Mouse (Mus musculus) lung, adult 2 months (tissue): Measurements from ENCODE around the gene Erlin1. TPM values are rescaled to one million over a fixed set of nuclear protein-coding genes. Genes with fewer than 3 reads are reported as not detected.
A peak's percentile ranks its signal among the peaks of the same experiment; 100 is the strongest.

Experiments used
- DNase-seq: peaks from one replicate; pipeline ENCODE4 v3.0.0; 2022
- H3K4me1 ChIP-seq: fragments of 200-500 bp; 2 replicates; pipeline ENCODE4 v1.6.1; 2011; ENCODE audit warnings: low read length; ENCODE audit not compliant: control insufficient read depth, insufficient read depth
- H3K4me3 ChIP-seq: fragments of 200-500 bp; replicated peaks from 2 replicates; pipeline ENCODE3; 2011; ENCODE audit warnings: low read depth, mild to moderate bottlenecking, control low read depth, low read length; ENCODE audit errors: extremely low read depth
- CTCF ChIP-seq: fragments of 200-500 bp; IDR thresholded peaks from 2 replicates; pipeline ENCODE4 v1.5.1; 2011; ENCODE audit warnings: mild to moderate bottlenecking, low read length, control low read depth; ENCODE audit not compliant: insufficient read depth
- POLR2A ChIP-seq: fragments of 200-500 bp; IDR thresholded peaks from 2 replicates; pipeline ENCODE4 v1.6.1; 2011; ENCODE audit warnings: low read depth, mild to moderate bottlenecking, control low read depth, low read length, borderline replicate concordance; ENCODE audit errors: extremely low read depth
- WGBS: fragments of 180-500 bp; shearing (Covaris S2); methylation state at CpG from one replicate; pipeline ENCODE4 v1.1.7; 2018; 5-methylcytosine and 5-hydroxymethylcytosine counted together
- polyA plus RNA-seq: library from polyadenylated mRNA; depleted of rRNA; stranded (reverse); fragments of >200 nt; gene quantifications from 2 replicates; pipeline ENCODE4 v1.2.3, GENCODE M21; 2012

Gene Erlin1
- polyA plus RNA-seq, 1 experiment = 7.0 TPM

DNA sequence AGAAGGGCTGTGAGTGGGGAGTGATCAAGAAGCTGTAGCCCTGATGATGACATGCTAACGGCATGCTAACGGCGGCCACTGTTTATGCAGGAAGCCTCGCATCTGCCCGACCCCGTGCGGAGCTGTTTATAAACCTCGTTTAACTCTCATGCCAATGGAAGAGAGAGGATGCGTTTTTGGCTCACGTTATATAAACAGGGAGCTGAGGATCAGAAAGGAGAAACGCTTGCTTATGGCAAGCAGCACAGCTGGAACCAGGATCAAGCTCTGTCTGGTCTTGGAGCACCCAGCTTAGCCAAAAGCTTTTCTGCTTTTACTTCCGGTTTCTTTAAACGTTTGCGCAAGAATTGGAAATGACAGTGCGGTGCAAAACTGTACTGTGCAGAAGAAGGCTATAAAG lies 60.8 kb downstream of the Erlin1 start:
- TF ChIP-seq POLR2A (no peak), CTCF (no peak)
- 26% methylated on average over 15 of the region's 15 CpGs for WGBS
- peak overlapping the region; percentile 40 for H3K4me3 ChIP-seq
- H3K4me1 ChIP-seq = no peaks in the 10 kb centered on the region
- DNase-seq = no peak

GRCm38 (mm10) chr19:44007186-44007585 lies 62.4 kb downstream of the Erlin1 start:
- TF ChIP-seq POLR2A (no peak), CTCF (no peak)
- H3K4me3 ChIP-seq = no peak overlapping the region
- no peaks in the 10 kb centered on the region for H3K4me1 ChIP-seq
- no peak for DNase-seq
- WGBS = 63% methylated on average over 12 of the region's 12 CpGs

DNA sequence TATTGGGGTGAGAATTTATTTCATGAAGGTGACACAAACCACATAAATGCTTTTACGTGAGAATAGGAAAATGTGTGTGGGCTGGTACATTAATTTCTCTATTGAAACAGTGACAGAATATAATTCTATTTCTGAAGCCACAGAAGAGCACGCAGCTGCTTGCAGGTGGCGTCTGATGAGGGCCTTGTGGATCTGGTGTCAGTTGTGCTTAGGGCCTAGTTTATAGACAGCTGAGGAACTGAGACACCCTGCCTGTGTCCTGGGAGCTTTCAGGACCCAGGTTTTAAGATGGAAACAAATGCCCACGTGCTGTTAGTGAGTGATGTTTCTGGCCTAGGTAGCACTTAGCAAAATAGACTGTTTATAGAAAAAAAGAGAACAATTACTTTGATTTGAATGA lies 64.6 kb downstream of the Erlin1 start:
- no peak for TF ChIP-seq POLR2A
- TF ChIP-seq CTCF = no peak
- 66% methylated on average over 4 of the region's 4 CpGs for WGBS
- DNase-seq = no peak

DNA sequence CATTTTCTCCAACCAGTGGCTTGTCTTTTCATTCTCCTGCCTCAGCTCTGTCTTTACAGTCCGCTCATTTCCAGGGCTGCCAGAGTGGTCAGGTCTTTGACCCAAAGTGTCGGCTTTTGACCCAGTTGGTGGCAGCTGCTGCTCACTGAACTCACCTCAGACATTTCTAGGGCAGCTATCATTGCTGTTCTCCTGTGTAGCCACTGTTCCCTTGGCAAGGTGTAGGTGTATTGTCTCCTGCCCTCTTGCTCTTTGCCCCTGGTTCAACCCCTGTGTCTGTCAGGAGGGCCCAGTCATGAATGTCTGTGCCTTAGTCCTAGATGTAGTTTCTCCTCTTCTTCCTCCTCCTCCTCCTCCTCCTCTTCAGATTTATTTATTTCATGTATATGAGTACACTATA lies 65.3 kb downstream of the Erlin1 start:
- no peaks in the 10 kb centered on the region for H3K4me1 ChIP-seq
- H3K4me3 ChIP-seq = no peak overlapping the region
- no peak for TF ChIP-seq POLR2A
- TF ChIP-seq CTCF = no peak
- DNase-seq = no peak
- WGBS = 95% methylated on average over 2 of the region's 2 CpGs

More for the DNA sequence above, 64.6 kb downstream of the Erlin1 start:
- Histone ChIP-seq H3K4me1 (no peaks in the 10 kb centered on the region), H3K4me3 (no peak overlapping the region)

DNA sequence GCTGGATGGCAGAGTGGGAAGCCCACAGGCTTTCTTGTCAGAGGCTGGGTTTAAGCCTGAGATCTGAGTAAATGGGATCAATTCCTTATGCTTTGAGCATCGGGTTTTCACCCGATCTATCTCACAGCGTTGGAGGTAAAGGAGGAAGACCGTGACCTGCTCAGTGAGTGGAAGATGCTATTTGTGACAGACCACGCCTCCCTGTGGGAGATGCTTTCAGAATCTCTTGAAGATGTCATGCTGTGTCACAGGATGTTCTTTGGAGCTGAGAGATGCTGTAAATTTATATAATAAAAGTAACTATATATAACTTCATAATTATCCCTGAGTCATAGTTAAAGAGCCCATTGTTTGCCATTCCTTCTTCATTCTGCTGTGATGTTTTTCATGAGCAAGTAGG lies 68.9 kb downstream of the Erlin1 start:
- WGBS = 79% methylated on average over 5 of the region's 5 CpGs
- TF ChIP-seq POLR2A (no peak), CTCF (no peak)
- H3K4me3 ChIP-seq = no peak overlapping the region
- DNase-seq = no peak
- no peaks in the 10 kb centered on the region for H3K4me1 ChIP-seq

DNA sequence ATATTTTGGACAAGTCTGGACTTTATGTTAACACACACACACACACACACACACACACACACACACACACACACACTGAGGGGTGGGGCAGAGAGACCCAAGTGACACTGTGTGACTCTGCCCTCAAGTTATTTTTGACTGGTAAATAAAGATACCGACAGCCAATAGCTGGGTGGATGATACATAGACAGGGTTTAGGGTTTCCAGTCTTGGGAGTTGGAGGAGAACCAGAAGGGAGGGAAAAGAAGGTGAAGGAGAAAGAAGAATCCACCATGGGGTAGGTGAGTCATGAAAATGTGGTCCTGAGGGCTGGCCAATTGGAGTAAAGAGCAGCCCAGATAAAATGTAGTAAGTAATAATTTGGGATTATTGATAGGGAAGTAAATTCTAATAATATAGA lies 69.5 kb downstream of the Erlin1 start:
- TF ChIP-seq CTCF (no peak), POLR2A (no peak)
- DNase-seq = no peak
- WGBS = 66% methylated on average over 1 of the region's 1 CpGs
- H3K4me1 ChIP-seq = no peaks in the 10 kb centered on the region
- H3K4me3 ChIP-seq = no peak overlapping the region

- DNase-seq = no peak
- TF ChIP-seq CTCF (no peak), POLR2A (no peak)
- Histone ChIP-seq H3K4me3 (no peak overlapping the region), H3K4me1 (no peaks in the 10 kb centered on the region)
- 84% methylated on average over 11 of the region's 11 CpGs for WGBS
Observed at GRCm38 (mm10) chr19:43998802-43999527, 70.6 kb downstream of the Erlin1 start.

- WGBS = 72% methylated on average over 10 of the region's 10 CpGs
- no peak overlapping the region for H3K4me3 ChIP-seq
- no peak for DNase-seq
- TF ChIP-seq CTCF = no peak
- TF ChIP-seq POLR2A = no peak
- no peaks in the 10 kb centered on the region for H3K4me1 ChIP-seq
Observed at GRCm38 (mm10) chr19:43998101-43998500, 71.5 kb downstream of the Erlin1 start.

- TF ChIP-seq CTCF (no peak), POLR2A (no peak)
- Histone ChIP-seq H3K4me3 (no peak overlapping the region), H3K4me1 (no peaks in the 10 kb centered on the region)
- 51% methylated on average over 7 of the region's 7 CpGs for WGBS
- DNase-seq = no peak
Observed at GRCm38 (mm10) chr19:43995427-43995826, 74.2 kb downstream of the Erlin1 start.

DNA sequence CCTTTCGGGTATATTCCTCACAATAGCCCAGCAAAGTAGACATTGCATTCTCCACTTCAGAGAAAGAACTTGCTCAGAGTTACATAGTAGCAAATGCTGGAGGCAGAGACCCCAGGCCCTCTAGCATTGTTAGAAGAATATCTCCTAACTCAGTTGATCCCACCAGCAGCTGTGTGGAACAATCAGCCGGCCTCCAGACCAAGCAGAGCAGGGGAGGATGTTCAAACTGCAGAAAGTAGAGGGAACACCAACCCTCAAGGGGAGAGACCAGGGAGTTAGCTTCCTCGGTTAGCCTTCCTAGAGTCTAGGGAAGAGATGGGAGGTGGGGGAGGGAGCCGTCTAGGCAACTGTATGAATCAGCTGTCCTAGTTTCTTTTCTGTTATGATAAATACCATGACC lies 77.1 kb downstream of the Erlin1 start:
- TF ChIP-seq CTCF (no peak), POLR2A (no peak)
- no peak for DNase-seq
- WGBS = 64% methylated on average over 4 of the region's 4 CpGs
- H3K4me1 ChIP-seq = no peaks in the 10 kb centered on the region
- no peak overlapping the region for H3K4me3 ChIP-seq
